Mouse (Mus musculus) hematopoietic stem cell, adult 5-6 weeks (primary cell): ENCODE data around the gene Ltbp4. TPM values are rescaled to one million over a fixed set of nuclear protein-coding genes. Genes with fewer than 3 reads are reported as not detected.

Source experiments
- ATAC-seq, 2 experiments: fragments of 125-278 bp in 1 of 2; replicated peaks in 1 of 2; 2 replicates each; pipeline ENCODE4 v1.8.0; 2016 to 2017; ENCODE audit warnings: inconsistent platforms in 2 of 2, mild to moderate bottlenecking in 2 of 2, moderate number of reproducible peaks in 2 of 2, low read depth in 1 of 2, moderate TSS enrichment in 1 of 2; ENCODE audit not compliant: low FRiP score in 2 of 2, poor library complexity in 2 of 2, severe bottlenecking in 2 of 2, insufficient read depth in 1 of 2, low TSS enrichment in 1 of 2
- total RNA-seq: library from RNA; stranded (forward); fragments of 172-1452, 232-1000 nt; gene quantifications from 2 replicates; pipeline ENCODE4 v1.2.3, GENCODE M21; 2017

Ltbp4 gene
- total RNA-seq = 1.9 TPM in 1 of 2 replicates, not detected in the other

DNA sequence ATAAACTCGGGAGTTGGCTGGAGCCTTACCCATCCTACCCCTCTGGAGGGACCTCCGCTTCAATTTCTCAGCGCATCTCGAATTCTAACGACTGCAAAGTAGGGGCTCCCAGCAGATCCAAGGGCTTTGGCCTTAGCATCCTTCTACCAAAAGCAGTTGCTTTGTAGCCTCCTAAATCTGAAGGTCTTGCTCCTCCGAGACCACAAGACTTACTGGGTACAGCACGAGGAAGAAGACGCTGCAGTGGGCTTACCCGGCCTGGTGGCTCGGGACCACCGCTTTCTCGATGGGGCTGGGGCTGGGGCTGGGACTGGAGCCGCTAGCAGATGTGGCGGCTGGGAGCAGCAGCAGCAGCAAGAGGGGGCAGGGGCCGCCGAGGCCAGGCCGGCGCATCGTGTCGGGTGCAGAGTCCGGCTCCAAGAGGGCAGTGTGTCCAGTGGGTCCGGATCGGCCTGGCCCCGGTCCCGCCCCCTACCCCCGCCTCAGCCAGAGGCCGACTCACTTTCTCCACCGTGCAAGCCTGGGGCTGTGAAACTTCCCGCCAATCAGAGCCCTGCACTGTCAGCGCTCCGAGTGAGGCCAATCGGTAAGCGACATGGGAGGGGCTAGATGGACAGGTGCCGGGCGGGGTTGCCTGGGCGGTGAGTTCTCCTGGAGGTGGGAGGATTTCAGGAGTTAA, at the start of gene Ltbp4:
TSS of gene Ltbp4 (minus strand) at position 518 of the 679 bp plus-strand sequence.
- ATAC-seq = no peak; a peak in 1 of 4 replicates

DNA sequence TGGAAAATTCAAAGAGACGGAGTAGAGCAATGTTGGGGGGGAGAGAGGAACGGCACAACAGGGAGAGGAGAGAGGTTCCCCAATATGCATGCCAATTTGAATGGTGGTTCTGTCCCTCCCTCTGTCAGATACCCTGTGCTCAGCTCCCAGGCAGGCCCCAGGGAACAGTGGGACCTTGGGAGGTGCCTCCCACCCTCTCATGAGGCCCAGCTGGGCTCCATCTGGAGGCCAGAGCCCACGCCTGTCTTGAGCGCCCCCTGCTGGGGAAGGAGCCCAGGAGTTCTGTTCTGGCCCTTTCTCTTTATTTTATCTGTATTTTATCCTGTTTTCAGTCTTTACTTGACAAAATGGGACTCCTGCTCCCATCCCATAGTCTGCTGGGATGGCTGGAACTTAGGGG, 47.2 kb upstream of the Ltbp4 start:
- ATAC-seq = peak; percentile 59 to 69; a peak in 2 of 4 replicates

DNA sequence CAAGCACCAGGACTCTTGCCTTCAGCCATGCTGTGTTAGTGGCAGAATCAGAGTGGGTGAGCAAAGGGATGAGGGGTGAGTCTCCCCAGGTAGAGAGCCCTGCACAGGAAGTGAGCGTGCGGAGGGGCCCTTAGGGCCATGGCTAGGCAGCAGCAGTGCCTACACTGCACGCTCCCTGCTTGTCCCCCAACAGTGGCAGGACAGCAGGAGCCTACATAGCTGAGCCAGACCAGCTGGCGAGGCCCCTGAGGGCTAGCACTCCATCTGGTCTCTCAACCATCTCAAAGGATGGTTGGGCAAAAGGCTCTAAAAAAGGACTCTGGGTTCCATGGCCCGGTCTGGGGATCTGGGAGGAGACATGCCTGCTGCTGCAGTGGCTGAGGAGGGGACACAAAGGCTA, 46.6 kb upstream of the Ltbp4 start:
- no peak for ATAC-seq

DNA sequence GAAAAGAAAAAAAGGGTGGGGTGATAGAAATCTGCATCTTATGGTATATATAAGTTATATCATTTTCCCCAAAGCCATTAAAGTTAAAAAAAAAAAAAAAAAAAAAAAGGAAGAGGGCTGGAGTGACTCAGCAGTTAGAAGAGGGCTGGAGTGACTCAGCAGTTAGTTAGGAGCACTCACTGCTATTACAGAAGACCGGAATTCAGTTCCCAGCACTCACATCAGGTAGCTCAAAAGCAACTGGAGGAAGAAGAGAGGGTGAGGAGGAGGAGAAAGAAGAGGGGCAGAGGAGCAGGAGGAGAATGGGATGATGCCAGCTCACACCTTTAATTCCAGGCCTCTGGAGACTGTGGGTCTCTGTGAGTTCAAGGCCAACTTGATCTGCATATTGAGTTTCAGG, 45.7 kb upstream of the Ltbp4 start:
- ATAC-seq = no peak; a peak in 1 of 4 replicates

DNA sequence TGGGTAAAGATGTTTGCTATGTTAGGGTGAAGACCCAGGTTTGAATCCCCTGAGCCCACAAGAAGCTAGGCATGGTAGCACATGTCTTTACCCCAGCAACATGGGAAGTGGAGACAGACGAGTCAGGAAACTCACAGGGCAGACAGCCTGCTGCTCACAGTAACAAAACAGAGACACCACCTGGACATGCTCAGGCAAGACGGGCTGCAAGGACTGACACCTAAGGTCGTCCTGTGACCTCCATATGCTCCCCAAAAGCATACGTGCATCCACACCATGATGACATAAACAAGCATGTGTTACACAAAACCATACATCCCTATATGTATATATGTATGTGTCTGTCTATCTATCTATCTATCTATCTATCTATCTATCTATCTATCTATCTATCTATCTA, 44.1 kb upstream of the Ltbp4 start:
- ATAC-seq = no peak

DNA sequence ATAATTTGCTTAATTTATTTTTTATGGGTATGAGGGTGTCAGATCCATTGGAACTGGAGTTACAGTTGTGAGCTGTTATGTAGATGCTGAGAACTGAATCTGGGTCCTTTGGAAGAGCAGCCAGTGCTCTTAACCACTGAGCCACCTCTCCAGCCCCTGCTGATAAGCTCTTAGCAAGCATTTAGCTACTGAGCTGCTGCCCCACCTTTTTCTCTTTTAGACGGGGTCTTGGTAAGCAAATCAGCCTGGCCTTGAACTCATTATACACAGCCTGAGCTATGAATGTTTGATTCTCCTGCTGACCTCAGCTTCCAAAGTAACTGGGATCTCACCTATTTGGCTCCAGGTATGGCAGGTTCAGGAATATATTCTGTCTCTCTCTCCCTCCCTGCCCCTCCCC, 43.5 kb upstream of the Ltbp4 start:
- ATAC-seq = no peak

DNA sequence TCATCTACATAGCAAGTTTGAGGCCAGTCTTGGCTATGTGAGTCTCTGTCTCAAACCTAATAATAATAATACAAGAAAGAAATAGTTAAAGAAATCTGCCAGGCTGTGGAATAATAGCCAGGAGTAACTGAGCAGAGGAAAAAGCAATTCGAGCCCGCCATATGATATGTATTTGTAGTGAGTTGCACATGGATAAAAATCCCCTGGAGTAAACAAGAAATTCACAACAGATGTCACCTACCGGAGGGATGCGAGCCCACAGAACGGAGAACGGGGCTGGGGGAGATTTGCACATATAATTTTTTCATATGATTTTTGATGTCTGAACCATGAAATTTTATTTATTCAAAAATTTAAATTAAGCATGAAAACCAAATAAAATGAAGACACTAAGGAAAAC, 42.3 kb upstream of the Ltbp4 start:
- ATAC-seq = no peak

DNA sequence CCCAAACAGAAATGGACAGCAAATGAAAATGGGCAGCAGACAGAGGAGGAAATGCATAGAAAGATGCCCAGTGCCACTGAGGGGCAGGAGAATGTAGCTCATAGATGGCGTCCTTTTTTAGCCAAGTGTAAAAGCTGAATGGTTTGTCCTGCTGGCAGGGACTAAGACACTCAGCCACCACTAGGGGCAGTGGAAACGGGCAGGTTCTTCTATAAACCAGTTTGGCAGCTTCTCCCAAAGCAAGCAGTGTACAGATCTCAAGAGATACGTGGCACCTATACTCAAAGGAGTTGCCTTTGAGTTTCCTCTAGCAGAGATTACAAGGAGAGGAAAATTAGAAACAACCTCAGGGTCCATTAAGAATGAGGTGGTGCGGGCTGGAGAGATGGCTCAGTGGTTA, 40.9 kb upstream of the Ltbp4 start:
- ATAC-seq = 0 out of 4 replicates have a peak, but pooled peaks of 1 of the 2 experiments have one; percentile 51

DNA sequence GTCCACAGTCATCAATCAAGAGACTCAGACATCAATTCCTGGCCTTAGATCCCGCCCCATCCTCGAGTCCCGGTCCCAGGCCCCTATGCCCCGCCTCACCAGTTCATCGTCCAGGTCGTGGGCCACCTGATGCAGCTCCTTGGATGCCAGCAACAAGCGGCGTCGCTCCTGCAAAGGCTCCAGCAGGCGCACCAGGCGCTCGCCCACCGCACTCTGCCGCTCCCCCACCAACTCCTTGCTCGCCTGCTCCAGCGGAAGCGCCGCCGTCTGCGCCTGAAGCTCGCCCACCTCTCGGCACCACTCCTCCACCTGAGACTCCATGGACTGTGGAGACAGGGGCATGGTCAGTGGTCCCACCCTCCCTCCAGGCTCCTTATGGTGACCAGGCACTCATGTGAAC, 37.8 kb upstream of the Ltbp4 start:
- 0 out of 4 replicates have a peak, but pooled peaks of 1 of the 2 experiments have one; percentile 30 for ATAC-seq

DNA sequence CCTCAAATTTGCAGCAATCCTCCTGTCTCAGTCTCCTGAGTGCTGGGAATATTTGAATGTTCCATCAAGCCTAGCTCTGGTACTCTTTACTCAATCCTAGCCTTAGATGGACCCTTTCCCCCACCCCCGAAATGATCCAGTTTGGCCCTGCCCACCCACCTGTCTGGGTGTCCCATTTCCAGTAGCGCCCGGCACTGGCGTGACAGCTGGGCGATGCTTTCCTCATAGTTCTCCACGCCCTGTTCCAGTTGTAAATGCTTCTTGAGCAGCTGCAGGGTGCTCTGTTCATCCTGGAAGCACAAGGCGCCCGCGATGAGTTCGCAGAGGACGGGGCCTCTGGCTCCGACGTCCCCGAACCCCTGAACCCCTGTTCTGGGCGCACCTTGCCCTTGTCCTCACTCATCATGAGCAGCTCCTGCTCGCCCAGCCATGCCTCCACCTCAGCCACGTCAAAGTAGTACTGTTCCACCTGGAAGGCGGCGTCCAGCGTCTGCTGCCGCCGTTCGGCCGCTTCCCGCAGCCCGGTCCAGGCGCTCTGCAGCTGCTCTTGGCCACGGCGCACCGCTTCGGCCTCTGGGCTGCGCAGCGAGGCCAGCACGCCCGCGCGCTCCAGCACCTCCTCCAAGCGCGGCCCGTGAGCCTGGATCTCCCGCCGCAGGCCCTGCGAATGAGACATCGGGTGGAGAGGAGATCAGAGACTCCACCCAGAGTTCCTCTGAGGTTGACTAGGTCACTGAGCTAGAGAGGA, 34.4 kb upstream of the Ltbp4 start:
- ATAC-seq = no peak

DNA sequence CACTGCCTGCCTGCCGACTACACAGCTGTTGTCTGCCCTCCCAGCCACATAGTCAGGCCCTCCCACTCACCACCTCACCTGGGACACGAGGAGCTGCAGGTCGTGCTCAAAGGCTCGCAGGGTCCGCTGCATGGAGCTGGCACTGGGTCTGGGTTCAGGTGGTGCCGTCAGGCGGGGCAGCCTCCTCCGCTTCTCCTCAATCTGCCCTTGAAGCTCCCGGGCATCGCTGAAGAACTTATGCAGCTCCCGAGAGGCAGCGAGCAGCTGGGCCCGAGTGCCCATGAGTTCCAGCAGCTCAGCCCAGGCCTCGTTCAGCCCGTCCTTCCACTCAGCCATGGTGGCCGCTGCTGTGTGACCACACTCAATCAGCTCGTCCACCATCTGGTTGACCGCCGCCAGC, 31.6 kb upstream of the Ltbp4 start:
- no peak for ATAC-seq

DNA sequence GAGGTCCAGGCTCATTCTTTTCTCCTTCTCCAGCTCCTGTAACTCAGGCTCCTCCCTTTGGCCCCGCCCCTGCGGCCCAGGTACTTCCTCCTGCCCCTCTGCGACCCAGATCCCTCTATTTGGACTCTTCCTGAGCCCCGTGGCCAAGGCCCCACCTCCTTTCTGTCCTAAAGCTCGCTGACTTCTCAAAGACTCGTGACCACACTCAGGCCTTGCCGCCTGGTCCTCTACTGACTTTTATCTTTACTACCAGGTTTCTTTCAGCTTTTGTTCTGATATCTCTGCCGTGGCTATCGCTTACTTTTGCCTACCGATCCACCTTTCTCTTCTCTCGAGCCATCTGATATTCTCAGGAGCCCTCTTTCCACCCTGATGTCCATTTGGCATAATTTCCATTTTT, 30.5 kb upstream of the Ltbp4 start:
- ATAC-seq = peak; percentile 35 to 44; a peak in 3 of 4 replicates

DNA sequence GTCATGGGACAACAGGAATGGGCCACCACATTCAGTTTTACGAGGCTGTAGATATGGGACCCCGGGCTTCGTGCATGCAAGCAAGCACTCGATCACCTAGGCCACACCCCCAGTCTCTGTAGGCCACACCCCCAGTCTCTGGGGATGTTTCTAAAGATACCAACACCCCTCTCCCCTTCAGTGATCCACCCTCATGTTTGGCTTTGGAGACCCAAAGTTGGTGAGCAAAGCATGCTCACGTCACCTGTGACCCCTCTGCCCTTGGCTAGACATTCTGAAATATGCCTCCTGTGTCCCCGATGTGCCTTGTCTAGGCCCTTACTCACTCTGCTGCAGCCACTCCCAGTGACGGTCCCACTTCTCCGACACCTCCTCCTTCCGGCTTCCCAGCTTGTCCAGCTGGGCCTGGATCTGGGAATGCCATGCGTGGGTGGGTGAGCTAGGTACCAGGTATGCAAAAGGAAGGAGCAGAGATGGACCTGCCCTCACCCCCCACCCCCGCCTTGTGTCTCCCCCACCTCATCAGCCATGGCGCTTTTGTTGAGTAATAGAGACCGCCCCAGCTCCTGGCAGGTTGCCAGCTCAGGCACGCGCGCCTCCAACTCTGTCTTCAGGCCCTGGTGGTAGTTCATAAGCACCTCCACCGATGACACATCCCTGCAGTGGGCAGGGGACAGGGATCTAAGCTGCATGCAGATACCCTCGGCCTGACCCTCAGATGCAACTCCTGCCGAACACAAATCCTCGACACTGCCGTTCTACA, 28.8 kb upstream of the Ltbp4 start:
- ATAC-seq = no peak

DNA sequence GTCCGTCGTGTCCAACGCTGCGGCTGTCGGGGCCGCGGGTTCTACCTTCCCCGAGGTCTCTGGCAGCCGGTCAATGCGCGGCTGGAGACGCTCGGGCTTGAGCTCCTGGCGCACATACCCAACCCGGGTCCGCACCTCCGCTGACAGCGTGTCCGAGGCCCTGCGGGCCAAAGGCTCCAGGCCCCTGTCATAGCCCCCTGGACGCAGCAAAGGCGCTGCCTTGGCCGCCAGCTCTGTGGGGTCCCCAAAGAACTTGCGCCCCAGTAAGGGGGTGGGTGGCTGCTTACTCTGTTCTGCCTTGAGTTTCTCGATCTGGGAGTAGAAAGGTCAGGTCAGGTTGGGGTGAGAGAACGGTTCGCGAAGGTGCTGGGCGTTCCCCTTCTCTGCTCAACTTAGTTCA, 26.9 kb upstream of the Ltbp4 start:
- ATAC-seq = no peak

DNA sequence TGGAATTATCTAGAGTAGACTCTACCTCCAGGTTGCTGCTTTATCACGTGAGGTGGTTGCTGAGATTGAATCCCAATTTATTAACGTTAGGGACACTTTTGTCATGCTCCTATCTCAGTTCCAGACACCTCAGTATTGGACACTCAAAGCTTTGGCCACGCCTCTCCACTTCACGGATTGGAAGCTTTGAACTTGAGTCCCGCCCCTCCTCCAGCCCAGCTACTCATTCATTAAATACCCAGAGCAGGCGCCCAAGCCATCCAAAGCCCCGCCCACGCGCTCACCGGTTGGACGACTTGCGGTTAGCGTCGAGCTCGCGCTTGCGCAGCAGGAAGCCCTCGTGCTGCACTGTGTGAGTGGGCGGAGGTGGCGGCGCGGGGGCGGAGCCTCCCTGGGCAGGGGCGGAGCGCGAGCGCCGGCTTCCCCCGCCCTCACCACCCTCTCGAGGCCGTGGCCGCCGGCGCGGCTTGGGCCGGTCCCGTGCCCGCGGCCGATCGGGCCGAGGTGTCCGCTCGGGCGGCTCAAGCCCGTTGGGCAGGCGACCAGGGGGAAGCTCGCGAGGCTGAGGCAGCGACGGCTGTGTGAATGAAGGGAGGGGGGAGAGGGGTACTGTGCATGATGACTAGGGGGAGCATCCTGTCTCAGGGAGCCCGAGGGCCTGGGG, 23.9 kb upstream of the Ltbp4 start:
- ATAC-seq = peak; percentile 81 to 86

DNA sequence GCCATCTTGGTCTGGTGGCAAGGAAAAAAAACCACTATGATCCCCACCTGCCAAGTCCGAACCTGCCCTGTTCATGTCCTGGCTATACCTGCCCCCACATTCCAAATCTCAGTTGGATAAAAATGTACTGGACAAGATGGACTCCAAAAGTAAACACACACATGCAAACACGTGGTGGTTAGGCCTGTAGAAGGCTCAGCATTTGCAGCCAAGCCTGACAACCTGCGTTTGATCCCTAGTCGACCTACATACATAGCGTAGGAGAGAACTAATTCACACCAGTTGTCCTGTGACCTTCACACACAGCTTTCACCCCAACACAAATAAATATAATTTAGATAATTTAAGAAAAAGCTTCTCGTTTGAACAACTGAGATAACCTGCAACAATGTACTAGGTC, 23.3 kb upstream of the Ltbp4 start:
- ATAC-seq = no peak

DNA sequence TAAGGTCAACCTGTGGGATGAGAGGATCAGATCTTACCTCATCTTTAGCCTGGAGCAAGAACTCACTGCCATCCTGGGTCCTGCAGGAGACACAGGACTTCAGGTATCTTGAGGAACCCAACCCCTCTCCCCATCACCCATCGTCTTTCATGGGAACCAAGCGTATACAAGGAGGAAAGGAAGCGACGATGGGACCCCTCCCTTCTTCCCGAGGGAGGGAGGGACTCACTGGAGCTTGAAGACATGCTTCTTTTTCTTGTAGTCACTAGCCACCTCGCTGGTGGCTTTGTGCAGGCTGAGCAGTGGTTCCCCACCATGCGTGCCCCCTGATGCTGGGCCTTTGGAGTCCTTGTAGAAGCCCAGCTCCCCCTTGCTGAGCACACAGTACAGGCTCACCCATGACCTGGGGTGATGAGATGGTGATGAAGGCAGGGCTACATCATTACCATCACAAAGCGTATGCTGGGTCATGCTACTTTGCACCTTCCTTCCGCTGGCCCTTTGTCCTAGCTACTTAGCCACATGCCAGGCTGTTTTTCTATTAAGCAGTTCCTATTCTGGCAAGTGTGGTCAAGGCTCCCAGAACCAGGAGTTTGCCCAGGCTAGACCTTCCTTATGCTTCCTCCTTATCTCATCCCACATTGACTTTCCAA, 22.3 kb upstream of the Ltbp4 start:
- no peak for ATAC-seq
